Mouse (Mus musculus) skeletal muscle tissue, adult 2 months (tissue): Measurements from ENCODE around the gene Amh.

Source experiments
- DNase-seq: peaks from one replicate; pipeline ENCODE4 v3.0.0-alpha.2; 2012; ENCODE audit warnings: low read depth, low spot score

The Amh gene

GRCm38 (mm10) chr10:80785963-80786362 is 19.1 kb upstream of the Amh start:
- DNase-seq, result no peak

- no peak for DNase-seq
These were observed 17.5 kb upstream of the Amh start for GRCm38 (mm10) chr10:80787517-80787916.

- no peak for DNase-seq
These were observed 14.2 kb upstream of the Amh start for GRCm38 (mm10) chr10:80790761-80791404.

- DNase-seq, result no peak
These were observed 13.4 kb upstream of the Amh start for GRCm38 (mm10) chr10:80791476-80792174.

- DNase-seq, result no peak
These were observed 12.6 kb upstream of the Amh start for GRCm38 (mm10) chr10:80792175-80793032.

- no peak for DNase-seq
These were observed 11.8 kb upstream of the Amh start for GRCm38 (mm10) chr10:80793033-80793784.

GRCm38 (mm10) chr10:80793803-80794202 is 11.2 kb upstream of the Amh start:
- no peak for DNase-seq

GRCm38 (mm10) chr10:80794750-80795149 is 10.3 kb upstream of the Amh start:
- no peak for DNase-seq

GRCm38 (mm10) chr10:80796307-80796848 is 8.7 kb upstream of the Amh start:
- DNase-seq, result no peak

GRCm38 (mm10) chr10:80797186-80798149 is 7.6 kb upstream of the Amh start:
- DNase-seq, result no peak

- DNase-seq, result peak; percentile 98
These were observed 6.7 kb upstream of the Amh start, which contains the start of the genes Sf3a2 and Plekhj1 for GRCm38 (mm10) chr10:80798150-80799006. TSS of gene Sf3a2 (plus strand) at chr10:80798198. TSS of gene Plekhj1 (minus strand) at chr10:80798626.

- peak; percentile 51 for DNase-seq
These were observed 5.9 kb upstream of the Amh start for GRCm38 (mm10) chr10:80799070-80799566.

- DNase-seq, result no peak
These were observed 2.7 kb upstream of the Amh start for GRCm38 (mm10) chr10:80802204-80802912.

GRCm38 (mm10) chr10:80802996-80803395 is 2.0 kb upstream of the Amh start:
- DNase-seq, result no peak

- no peak for DNase-seq
These were observed 703 bp upstream of the Amh start for GRCm38 (mm10) chr10:80804340-80804739.

GRCm38 (mm10) chr10:80805322-80805721 is 279 bp downstream of the Amh start:
- DNase-seq, result no peak

- DNase-seq, result peak; percentile 59
These were observed 882 bp downstream of the Amh start for GRCm38 (mm10) chr10:80805925-80806324.

GRCm38 (mm10) chr10:80806341-80807056 is 1.5 kb downstream of the Amh start:
- DNase-seq, result no peak
